Mouse (Mus musculus) lung, adult 10 weeks (tissue): Measurements from ENCODE around the gene Ccl26. TPM values are rescaled to one million over a fixed set of nuclear protein-coding genes. Genes with fewer than 3 reads are reported as not detected.

Source experiments
- polyA plus RNA-seq: library from polyadenylated mRNA; stranded (reverse); fragments of 350-450 nt; fragmentation: Illumina TruSeq; extraction: RNeasy Lipid Tissue Mini Kit (QIAGEN cat#74804); gene quantifications from one replicate; pipeline ENCODE4 v1.2.3, GENCODE M21; 2014; ENCODE audit warnings: low read depth, low replicate concordance; ENCODE audit not compliant: insufficient read depth

Ccl26 gene
- polyA plus RNA-seq, result not detected

DNA sequence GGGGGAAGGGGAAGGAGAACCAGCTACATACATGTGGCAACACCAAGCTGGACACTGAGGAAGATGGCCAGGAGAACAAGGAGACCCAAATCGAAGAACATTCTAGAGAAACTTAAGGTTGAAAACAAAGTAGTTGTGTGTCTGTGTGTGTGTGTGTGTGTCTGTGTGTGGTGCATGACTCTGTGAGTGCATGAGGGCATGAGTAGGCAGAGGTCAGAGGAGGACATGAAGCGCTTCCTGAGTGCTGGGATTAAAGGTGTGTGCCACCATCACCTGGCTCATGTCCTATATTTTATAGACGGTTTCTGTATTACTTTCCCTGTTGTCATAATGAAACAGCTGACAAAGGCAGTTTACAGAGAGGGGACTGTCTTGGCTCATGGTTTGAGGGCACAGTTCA is at the start of gene Ccl26:
Gene Ccl26, minus strand, starts transcription at position 101 of the 400 bp plus-strand sequence.

GRCm38 (mm10) chr5:135573006-135573405 is 9.6 kb upstream of the Ccl26 start, which contains the start of gene Ccl24:
Ccl24 (minus strand) TSS chr5:135573049.

GRCm38 (mm10) chr5:135544865-135545797 is 18.2 kb downstream of the Ccl26 start, which contains the start of gene Hip1:
Hip1 (minus strand) TSS chr5:135545120.

Other genes starting within 250 kb of the Ccl26 start
- gene Fkbp6, start 213.5 kb downstream of the Ccl26 start, polyA plus RNA-seq, result not detected
- not detected for gene Trim50, start 210.3 kb downstream of the Ccl26 start, polyA plus RNA-seq
- gene Nsun5, start 193.6 kb downstream of the Ccl26 start, polyA plus RNA-seq, result 8.1 TPM
- gene Pom121, start 169.0 kb downstream of the Ccl26 start, polyA plus RNA-seq, result 6.6 TPM
- 13.6 TPM for gene Hip1, start 18.4 kb downstream of the Ccl26 start, polyA plus RNA-seq
- gene Ccl24, start 9.5 kb upstream of the Ccl26 start, polyA plus RNA-seq, result 4.1 TPM
- gene Rhbdd2, start 69.0 kb upstream of the Ccl26 start, polyA plus RNA-seq, result 8.2 TPM
- 138 TPM for gene Por, start 106.5 kb upstream of the Ccl26 start, polyA plus RNA-seq
- gene Tmem120a, start 180.9 kb upstream of the Ccl26 start, polyA plus RNA-seq, result 24.1 TPM
- 2.5 TPM for gene Styxl1, start 214.8 kb upstream of the Ccl26 start, polyA plus RNA-seq
- gene Mdh2, start 214.9 kb upstream of the Ccl26 start, polyA plus RNA-seq, result 172 TPM
- not detected for gene Srrm3, start 243.3 kb upstream of the Ccl26 start, polyA plus RNA-seq